ENCODE assay signal across 10 mouse cellular contexts in the genomic region with DNA sequence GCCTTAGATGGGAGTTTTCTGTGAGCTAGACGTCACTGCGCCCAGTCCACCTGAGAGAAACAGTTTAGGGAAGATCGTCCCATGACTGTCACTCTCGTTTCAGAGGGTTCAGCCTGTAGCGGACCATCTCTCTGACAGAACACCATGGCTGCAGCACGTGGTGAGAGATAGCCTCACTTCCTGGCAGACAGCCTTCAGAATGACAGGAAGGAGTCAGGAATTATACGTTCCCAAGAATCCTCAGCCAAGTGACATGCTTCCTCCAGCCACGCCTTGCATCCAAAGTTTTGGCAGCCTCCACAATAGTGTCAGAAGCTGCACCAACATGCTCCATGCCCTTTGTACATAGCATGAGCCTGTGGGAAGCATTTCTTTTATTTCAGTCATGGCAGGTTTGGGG. TPM values are rescaled to one million over a fixed set of nuclear protein-coding genes. Genes with fewer than 3 reads are reported as not detected.
A peak's percentile ranks its signal among the peaks of the same experiment; 100 is the strongest.
DNase-seq lines count a peak whose midpoint lies in the region; ATAC-seq lines count a peak whose summit lies in the region.
"Had no signal": no experiment of that assay in that cellular context is flagged by ENCODE, and none has a peak within 500 bp of the region (broad histone marks: within the 10 kb centered on the region; RNA-seq: fewer than 3 reads in every experiment).

No protein-coding gene starts in this region.

- DNase-seq in kidney, postnatal 10 days: peak; percentile 40
- DNase-seq in kidney, adult 11 months: no peak
- DNase-seq in embryonic facial prominence, embryonic 14.5 days (ENCODE audit: low spot score): peak; percentile 55
- DNase-seq in urinary bladder, postnatal 25 days (ENCODE audit: low spot score): no peak
- no peak for DNase-seq in urinary bladder, adult 2 months (ENCODE audit: low spot score)
- DNase-seq in embryo, embryonic 9.5 days (ENCODE audit: extremely low spot score): no peak
- DNase-seq: cerebellum, adult 11-12 months had no signal

- no peak for ATAC-seq in embryonic facial prominence, embryonic 14.5 days (ENCODE audit: low read depth)
- no peak for ATAC-seq in hindbrain, embryonic 16.5 days
- ATAC-seq in midbrain, embryonic 16.5 days: no peak

- 47% methylated on average over 8 of the region's 8 CpGs for WGBS in embryonic facial prominence, embryonic 14.5 days
- 61% methylated on average over 8 of the region's 8 CpGs for WGBS in hindbrain, embryonic 16.5 days
- 66% methylated on average over 8 of the region's 8 CpGs for WGBS in midbrain, embryonic 16.5 days

- no peaks in the 10 kb centered on the region for H3K9me3 ChIP-seq in embryonic facial prominence, embryonic 14.5 days (ENCODE audit: control insufficient read depth, low read length)
- H3K9me3 ChIP-seq in hindbrain, embryonic 16.5 days (ENCODE audit: control insufficient read depth, low read length): no peaks in the 10 kb centered on the region
- H3K9me3 ChIP-seq in midbrain, embryonic 16.5 days (replicated peaks; ENCODE audit: control insufficient read depth, low read length, poor library complexity, severe bottlenecking): no peaks in the 10 kb centered on the region

- H3K36me3 ChIP-seq in embryonic facial prominence, embryonic 14.5 days (ENCODE audit: control insufficient read depth, insufficient read depth, low read length): no peaks in the 10 kb centered on the region
- no peaks in the 10 kb centered on the region for H3K36me3 ChIP-seq in hindbrain, embryonic 16.5 days (ENCODE audit: control insufficient read depth, insufficient read depth, low read length)
- H3K36me3 ChIP-seq in midbrain, embryonic 16.5 days (ENCODE audit: control insufficient read depth, insufficient read depth, low read length): no peaks in the 10 kb centered on the region

- no peak overlapping the region for H3K9ac ChIP-seq in embryonic facial prominence, embryonic 14.5 days (ENCODE audit: low read depth, low read length)
- no peak overlapping the region for H3K9ac ChIP-seq in hindbrain, embryonic 16.5 days (ENCODE audit: low read depth, low read length)
- no peak overlapping the region for H3K9ac ChIP-seq in midbrain, embryonic 16.5 days (ENCODE audit: low read depth, low read length)

- H3K27me3 ChIP-seq in embryonic facial prominence, embryonic 14.5 days (replicated peaks; ENCODE audit: control insufficient read depth, insufficient read depth, low read length): no peaks in the 10 kb centered on the region
- no peaks in the 10 kb centered on the region for H3K27me3 ChIP-seq in hindbrain, embryonic 16.5 days (replicated peaks; ENCODE audit: control insufficient read depth, insufficient read depth, low read length)
- no peaks in the 10 kb centered on the region for H3K27me3 ChIP-seq in midbrain, embryonic 16.5 days (ENCODE audit: control insufficient read depth, insufficient read depth, low read depth, low read length)

- no peak overlapping the region for H3K27ac ChIP-seq in embryonic facial prominence, embryonic 14.5 days (replicated peaks; ENCODE audit: low read depth, low read length)
- no peak overlapping the region for H3K27ac ChIP-seq in hindbrain, embryonic 16.5 days (ENCODE audit: low read depth, low read length)
- H3K27ac ChIP-seq in midbrain, embryonic 16.5 days (ENCODE audit: low read length): no peak overlapping the region; the same call in 1 of the 2 replicates

- peaks cover 9% of the 10 kb centered on the region; the same call in 1 of the 2 replicates for H3K4me1 ChIP-seq in embryonic facial prominence, embryonic 14.5 days (ENCODE audit: control insufficient read depth, insufficient read depth, low read length)
- H3K4me1 ChIP-seq in hindbrain, embryonic 16.5 days (ENCODE audit: control insufficient read depth, insufficient read depth, low read depth, low read length): peaks cover 10% of the 10 kb centered on the region
- H3K4me1 ChIP-seq in midbrain, embryonic 16.5 days (ENCODE audit: control insufficient read depth, insufficient read depth, low read length): peaks cover 10% of the 10 kb centered on the region

- H3K4me2 ChIP-seq in embryonic facial prominence, embryonic 14.5 days (ENCODE audit: low read depth, low read length): peak overlapping the region; percentile 49
- H3K4me2 ChIP-seq in hindbrain, embryonic 16.5 days (ENCODE audit: low read length): peak overlapping the region; percentile 50
- peak overlapping the region; percentile 31; the same call in 1 of the 2 replicates for H3K4me2 ChIP-seq in midbrain, embryonic 16.5 days (ENCODE audit: low read length)

- peak overlapping the region; percentile 16; the same call in 1 of the 2 replicates for H3K4me3 ChIP-seq in embryonic facial prominence, embryonic 14.5 days (ENCODE audit: low read depth, low read length)
- H3K4me3 ChIP-seq in hindbrain, embryonic 16.5 days (ENCODE audit: low read length): peak overlapping the region; percentile 22; the same call in 1 of the 2 replicates
- H3K4me3 ChIP-seq in midbrain, embryonic 16.5 days (ENCODE audit: low read depth, low read length): no peak overlapping the region

RNA-seq across cellular contexts. Expression of a gene that starts 10.1 kb away (rescaled TPM):
- polyA plus RNA-seq in embryonic facial prominence, embryonic 14.5 days (2014; fragmentation: Nextera tagmentation; extraction: Ambion mirVana): 0.47 and 0.72 TPM in 2 replicates
- polyA plus RNA-seq in hindbrain, embryonic 16.5 days (2015; fragmentation: Nextera tagmentation; extraction: Ambion mirVana): 0.24 TPM in 2 replicates
- 0.11 and 0.33 TPM in 2 replicates for polyA plus RNA-seq in midbrain, embryonic 16.5 days (2015; fragmentation: Nextera tagmentation; extraction: Ambion mirVana)
- polyA plus RNA-seq in urinary bladder, adult 2 months (2012; rRNA removed): 0.06 and 0.12 TPM in 2 replicates
- polyA plus RNA-seq: liver, embryonic 16.5 days had no signal

Comparison
In these comparisons a context has a peak if more than half of its experiments do, and no peak if none do; other contexts are left out.
1. DNase-seq: peak in kidney, postnatal 10 days (single experiment) and embryonic facial prominence, embryonic 14.5 days (single experiment); none in kidney, adult 11 months (single experiment), urinary bladder, postnatal 25 days (single experiment), urinary bladder, adult 2 months (single experiment) and embryo, embryonic 9.5 days (single experiment).
2. Peak in every context shown above with its lines, with median percentiles within 50 percentile points of each other: H3K4me2 ChIP-seq.